Mouse (Mus musculus) thymus, postnatal 36 days (tissue): Measurements from ENCODE around the gene Aph1c.
"Not testable (repeated sequence)": the region's sequence is repeated elsewhere in the genome, so short reads cannot be mapped to it uniquely, and the experiment has no call there.

ENCODE experiments used
- DNase-seq, 2 experiments: peaks; one replicate each; pipeline ENCODE4 v3.0.0; 2022; ENCODE audit warnings: mixed read lengths in 2 of 2

Aph1c gene

GRCm38 (mm10) chr9:66834318-66835096, at the start of gene Aph1c:
Gene Aph1c (minus strand): TSS chr9:66834726.
- peak; percentile 99 for DNase-seq

GRCm38 (mm10) chr9:66883500-66883899, 49.0 kb upstream of the Aph1c start:
- DNase-seq = peak in 1 of 2 experiments; percentile 25

- DNase-seq = peak; percentile 35 to 55
Measured at GRCm38 (mm10) chr9:66882406-66882821, 47.9 kb upstream of the Aph1c start.

GRCm38 (mm10) chr9:66881858-66882257, 47.3 kb upstream of the Aph1c start:
- DNase-seq = no peak

- DNase-seq = no peak
Measured at GRCm38 (mm10) chr9:66880752-66881151, 46.2 kb upstream of the Aph1c start.

GRCm38 (mm10) chr9:66879486-66879885, 45.0 kb upstream of the Aph1c start:
- DNase-seq = no peak

- no peak for DNase-seq
Measured at GRCm38 (mm10) chr9:66878899-66879298, 44.4 kb upstream of the Aph1c start.

GRCm38 (mm10) chr9:66876577-66876976, 42.1 kb upstream of the Aph1c start:
- DNase-seq = no peak

- no peak for DNase-seq
Measured at GRCm38 (mm10) chr9:66874297-66874696, 39.8 kb upstream of the Aph1c start.

GRCm38 (mm10) chr9:66873531-66873930, 39.0 kb upstream of the Aph1c start:
- no peak for DNase-seq

- not testable (repeated sequence) for DNase-seq
Measured at GRCm38 (mm10) chr9:66873009-66873408, 38.5 kb upstream of the Aph1c start.

- DNase-seq = no peak
Measured at GRCm38 (mm10) chr9:66872015-66872727, 37.6 kb upstream of the Aph1c start.

GRCm38 (mm10) chr9:66864708-66865107, 30.2 kb upstream of the Aph1c start:
- no peak for DNase-seq

- no peak for DNase-seq
Measured at GRCm38 (mm10) chr9:66863456-66863855, 28.9 kb upstream of the Aph1c start.

GRCm38 (mm10) chr9:66862202-66862601, 27.7 kb upstream of the Aph1c start:
- DNase-seq = no peak

- DNase-seq = no peak
Measured at GRCm38 (mm10) chr9:66861104-66861767, 26.7 kb upstream of the Aph1c start.

GRCm38 (mm10) chr9:66859523-66859922, 25.0 kb upstream of the Aph1c start:
- DNase-seq = no peak

GRCm38 (mm10) chr9:66855865-66856264, 21.3 kb upstream of the Aph1c start:
- DNase-seq = no peak

GRCm38 (mm10) chr9:66852592-66852991, 18.1 kb upstream of the Aph1c start:
- no peak for DNase-seq

GRCm38 (mm10) chr9:66850966-66851365, 16.4 kb upstream of the Aph1c start:
- DNase-seq = no peak

GRCm38 (mm10) chr9:66846822-66847221, 12.3 kb upstream of the Aph1c start:
- DNase-seq = no peak

GRCm38 (mm10) chr9:66835097-66835480, 563 bp upstream of the Aph1c start:
- no peak for DNase-seq

- DNase-seq = peak in 1 of 2 experiments; percentile 5
Measured at GRCm38 (mm10) chr9:66833851-66834250, 675 bp downstream of the Aph1c start.
